Mouse (Mus musculus) induced T-regulatory cell, adult 2 months (primary cell): ENCODE results near the gene Olfr1216.
"Not testable (repeated sequence)": the region's sequence is repeated elsewhere in the genome, so short reads cannot be mapped to it uniquely, and the experiment has no call there.

Experiments used
- DNase-seq: peaks from one replicate; pipeline ENCODE4 v3.0.0-alpha.2; 2012; ENCODE audit warnings: low read depth

The Olfr1216 gene

GRCm38 (mm10) chr2:89018240-89018639, at the start of gene Olfr1216:
Gene Olfr1216, minus strand, starts transcription at chr2:89018340.
- DNase-seq = no peak

- DNase-seq = no peak
Observed at GRCm38 (mm10) chr2:89061087-89061486, 42.9 kb upstream of the Olfr1216 start, which contains the start of gene Olfr1218. Gene Olfr1218, minus strand, starts transcription at chr2:89061187.

GRCm38 (mm10) chr2:89031965-89032364, 13.8 kb upstream of the Olfr1216 start, which contains the start of gene Olfr1217:
Gene Olfr1217, minus strand, starts transcription at chr2:89032065.
- DNase-seq = no peak

GRCm38 (mm10) chr2:89021436-89021835, 3.3 kb upstream of the Olfr1216 start:
- DNase-seq = not testable (repeated sequence)

GRCm38 (mm10) chr2:89006873-89007272, 11.3 kb downstream of the Olfr1216 start, which contains the start of gene Olfr1215:
Gene Olfr1215, minus strand, starts transcription at chr2:89006973.
- DNase-seq = no peak

- no peak for DNase-seq
Observed at GRCm38 (mm10) chr2:88992553-88992952, 25.6 kb downstream of the Olfr1216 start, which contains the start of gene Olfr1214. Gene Olfr1214, minus strand, starts transcription at chr2:88992653.

- no peak for DNase-seq
Observed at GRCm38 (mm10) chr2:88980181-88980580, 38.0 kb downstream of the Olfr1216 start, which contains the start of gene Gm13762. Gene Gm13762, minus strand, starts transcription at chr2:88980281.
